Mouse (Mus musculus): ENCODE measurements around the gene Hpcal4. TPM values are rescaled to one million over a fixed set of nuclear protein-coding genes. Genes with fewer than 3 reads are reported as not detected.
A peak's percentile ranks its signal among the peaks of the same experiment; 100 is the strongest.

Hpcal4 gene
- polyA plus RNA-seq, 1 experiment from 2014 or later: 35.4 TPM

DNA sequence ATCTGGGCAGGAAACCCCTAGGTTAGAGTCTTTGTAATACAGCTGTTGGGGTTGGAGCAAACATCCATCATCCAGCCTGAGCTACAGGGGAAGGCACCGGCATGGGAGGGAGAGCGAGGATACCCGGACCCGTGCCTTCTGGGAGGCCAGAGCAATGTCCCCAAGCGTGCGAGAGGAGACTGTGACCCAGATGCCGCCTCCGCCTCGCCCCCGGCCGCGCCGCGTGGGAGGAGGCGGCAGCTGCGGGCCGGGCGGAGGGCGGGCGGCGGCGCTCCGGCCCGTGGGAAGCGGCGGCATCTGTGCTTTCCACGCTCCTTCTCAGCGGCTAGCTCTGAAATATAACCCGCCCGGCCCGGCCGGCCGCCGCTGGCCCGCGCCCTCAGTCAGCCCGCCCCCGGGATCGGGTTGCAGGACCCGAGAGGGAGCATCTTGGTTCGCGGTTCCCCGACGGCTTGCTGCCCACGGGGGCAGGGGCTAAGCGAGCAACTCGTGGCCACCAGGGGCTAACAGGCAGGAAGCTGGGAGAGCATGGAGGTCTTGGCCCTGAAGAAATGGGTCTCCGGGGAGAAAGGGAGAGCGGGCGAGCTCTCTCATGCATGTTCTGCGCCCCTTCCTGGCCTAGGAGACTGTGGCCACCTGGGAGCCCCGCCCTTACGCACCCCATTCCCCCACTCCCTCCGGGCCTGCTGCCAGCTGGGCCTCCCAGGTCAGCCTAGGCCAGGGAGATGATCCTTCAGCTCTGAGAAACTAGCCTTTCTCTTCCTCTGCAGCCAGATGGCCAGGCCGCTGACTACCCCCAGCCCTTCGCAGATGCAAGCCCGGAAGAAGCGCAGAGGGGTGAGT is 56.6 kb downstream of the Hpcal4 start:
- 6% methylated on average over 52 of the region's 58 CpGs for WGBS
- H3K4me3 ChIP-seq (replicated peaks; ENCODE audit: low read depth, low read length): peak overlapping the region; percentile 30
- no peaks in the 10 kb centered on the region for H3K9me3 ChIP-seq (ENCODE audit: control insufficient read depth, low read length)
- H3K36me3 ChIP-seq (ENCODE audit: control insufficient read depth, insufficient read depth, low read length): no peaks in the 10 kb centered on the region
- H3K27ac ChIP-seq (replicated peaks; ENCODE audit: low read depth, low read length): 0 out of 2 replicates have a peak overlapping the region, but pooled peaks have one; percentile 6
- 0 out of 2 replicates have a peak, but pooled peaks cover 6% of the 10 kb centered on the region for H3K4me1 ChIP-seq (ENCODE audit: control insufficient read depth, insufficient read depth, low read length)
- peak overlapping the region; percentile 53 for H3K9ac ChIP-seq (replicated peaks; ENCODE audit: low read length)
- peaks cover 27% of the 10 kb centered on the region for H3K27me3 ChIP-seq (ENCODE audit: control insufficient read depth, insufficient read depth, low read length)
- peak; percentile 46 for DNase-seq
- H3K4me2 ChIP-seq (ENCODE audit: low read length): peak overlapping the region; percentile 54
- ATAC-seq (ENCODE audit: low FRiP score, low TSS enrichment): no peak

Other genes starting within 250 kb of the Hpcal4 start
- gene Mfsd2a, start 222.0 kb upstream of the Hpcal4 start, polyA plus RNA-seq (2014; fragmentation: Nextera tagmentation; extraction: Ambion mirVana): 31.2 and 33.4 TPM in 2 replicates
- 87.7 and 112 TPM in 2 replicates for gene Mycl, start 187.6 kb upstream of the Hpcal4 start, polyA plus RNA-seq (2014; fragmentation: Nextera tagmentation; extraction: Ambion mirVana)
- 27.0 and 29.1 TPM in 2 replicates for gene Trit1, start 166.6 kb upstream of the Hpcal4 start, polyA plus RNA-seq (2014; fragmentation: Nextera tagmentation; extraction: Ambion mirVana)
- 0.08 and 0.25 TPM in 2 replicates for gene Bmp8b, start 78.1 kb upstream of the Hpcal4 start, polyA plus RNA-seq (2014; fragmentation: Nextera tagmentation; extraction: Ambion mirVana)
- gene Oxct2b, start 67.0 kb upstream of the Hpcal4 start, polyA plus RNA-seq (2014; fragmentation: Nextera tagmentation; extraction: Ambion mirVana): 0.30 and 0.55 TPM in 2 replicates
- 61.7 and 65.7 TPM in 2 replicates for gene Ppie, start 43.3 kb upstream of the Hpcal4 start, polyA plus RNA-seq (2014; fragmentation: Nextera tagmentation; extraction: Ambion mirVana)
- not detected in 2 replicates for gene Nt5c1a, start 18.3 kb downstream of the Hpcal4 start, polyA plus RNA-seq (2014; fragmentation: Nextera tagmentation; extraction: Ambion mirVana)
- 3.0 and 7.3 TPM in 2 replicates for gene Heyl, start 50.3 kb downstream of the Hpcal4 start, polyA plus RNA-seq (2014; fragmentation: Nextera tagmentation; extraction: Ambion mirVana)
- 31.3 and 33.6 TPM in 2 replicates for gene Pabpc4, start 79.1 kb downstream of the Hpcal4 start, polyA plus RNA-seq (2014; fragmentation: Nextera tagmentation; extraction: Ambion mirVana)
- gene Oxct2a, start 140.4 kb downstream of the Hpcal4 start, polyA plus RNA-seq (2014; fragmentation: Nextera tagmentation; extraction: Ambion mirVana): 0.16 TPM in 1 of 2 replicates, not detected in the other
- 0.11 TPM in 1 of 2 replicates, not detected in the other for gene Bmp8a, start 160.0 kb downstream of the Hpcal4 start, polyA plus RNA-seq (2014; fragmentation: Nextera tagmentation; extraction: Ambion mirVana)